Mouse (Mus musculus) ES-Bruce4 (cell line): Measurements from ENCODE around the gene Lce1a1.

Source experiments
- CTCF ChIP-seq: IDR thresholded peaks from one replicate; pipeline ENCODE4 v1.8.1; 2011; ENCODE audit warnings: low read depth, low read length
- EP300 ChIP-seq: IDR thresholded peaks from 2 replicates; pipeline ENCODE4 v1.6.1; 2011; ENCODE audit warnings: low read depth, low read length; ENCODE audit not compliant: insufficient read depth

GRCm38 (mm10) chr3:92691688-92692087 is 43.6 kb upstream of the Lce1a1 start:
- no peak for TF ChIP-seq EP300
- TF ChIP-seq CTCF = no peak
